Mouse (Mus musculus): Measurements from ENCODE around the gene St6galnac4. TPM values are rescaled to one million over a fixed set of nuclear protein-coding genes. Genes with fewer than 3 reads are reported as not detected.

The St6galnac4 gene
- polyA plus RNA-seq, 1 experiment from 2014 or later = 21.5 TPM

DNA sequence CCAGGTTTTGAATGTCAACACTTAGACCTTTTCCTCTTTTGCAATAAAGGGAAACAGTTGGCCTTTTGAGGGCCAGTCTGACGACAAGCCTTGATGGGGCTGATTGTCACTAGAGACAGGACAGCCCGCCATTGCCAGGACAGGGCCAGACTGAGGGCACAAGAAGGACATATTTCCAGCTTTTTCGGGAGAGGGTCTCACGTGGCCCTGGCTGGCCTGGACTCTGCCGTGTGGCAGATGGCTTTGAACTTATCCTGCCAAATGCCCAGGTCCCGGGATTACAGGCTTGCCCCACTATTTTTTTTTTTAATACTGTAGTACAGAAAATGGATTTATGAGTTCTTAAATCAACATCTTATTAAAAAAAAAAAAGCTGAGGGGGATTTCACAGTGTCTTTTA lies 4.4 kb downstream of the St6galnac4 start:
- Histone ChIP-seq H3K36me3 (peaks cover 9% of the 10 kb centered on the region; the same call in 1 of the 2 replicates), H3K27ac (no peak overlapping the region), H3K4me1 (peaks cover 13% of the 10 kb centered on the region; the same call in 1 of the 2 replicates), H3K27me3 (no peaks in the 10 kb centered on the region), H3K9me3 (replicated peaks) (no peaks in the 10 kb centered on the region), H3K9ac (no peak overlapping the region), H3K4me2 (replicated peaks) (no peak overlapping the region), H3K4me3 (no peak overlapping the region)
- no peak for ATAC-seq (ENCODE audit: low FRiP score)
- whole genome bisulfite sequencing = 81% methylated on average over 6 of the region's 6 CpGs

DNA sequence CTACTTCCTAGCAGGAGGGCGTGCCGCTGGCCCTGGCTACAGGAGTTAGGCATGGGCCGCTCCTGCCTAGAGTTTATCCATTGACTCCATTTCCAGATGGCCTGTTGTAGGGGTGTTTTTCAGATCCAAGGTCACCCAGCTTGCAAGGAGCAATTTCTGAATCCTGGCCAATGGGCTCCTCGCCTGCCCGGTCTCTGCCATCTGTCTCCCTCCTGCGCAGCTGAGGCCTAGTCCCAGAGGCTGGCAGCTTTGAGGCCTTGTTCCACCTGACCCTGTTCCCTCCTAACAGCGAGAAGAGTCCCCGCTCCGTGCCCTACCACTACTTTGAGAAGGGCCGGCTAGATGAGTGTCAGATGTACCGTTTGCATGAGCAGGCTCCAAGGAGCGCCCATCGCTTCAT lies 9.8 kb downstream of the St6galnac4 start:
- WGBS = 80% methylated on average over 13 of the region's 13 CpGs
- no peak overlapping the region for H3K27ac ChIP-seq
- no peaks in the 10 kb centered on the region for H3K9me3 ChIP-seq (replicated peaks)

DNA sequence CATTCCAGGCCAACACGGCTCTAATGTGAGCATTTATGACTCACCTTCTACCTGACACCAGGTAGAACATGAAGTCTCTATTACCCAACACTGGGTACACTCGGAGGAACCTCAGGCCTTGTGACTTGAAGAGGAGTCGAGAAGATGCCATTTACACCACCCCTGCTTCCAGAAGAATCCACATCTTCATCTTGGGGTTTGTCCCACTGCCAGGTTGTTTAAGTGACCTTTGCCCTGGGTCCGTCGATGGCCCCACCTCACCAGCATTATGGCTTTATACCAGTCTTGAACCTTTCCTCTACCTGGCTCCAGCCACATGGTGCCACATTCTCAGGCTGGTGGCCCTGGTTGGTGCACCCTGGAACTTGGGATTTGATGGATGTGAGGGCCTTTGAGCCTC lies 10.4 kb downstream of the St6galnac4 start:
- peaks cover 6% of the 10 kb centered on the region; the same call in 1 of the 2 replicates for H3K4me1 ChIP-seq
- H3K27me3 ChIP-seq = no peaks in the 10 kb centered on the region
- no peak overlapping the region for H3K4me3 ChIP-seq
- H3K36me3 ChIP-seq = peaks cover 14% of the 10 kb centered on the region; the same call in 1 of the 2 replicates
- no peak overlapping the region for H3K27ac ChIP-seq
- WGBS = 90% methylated on average over 5 of the region's 5 CpGs
- no peak for ATAC-seq (ENCODE audit: low FRiP score)
- H3K4me2 ChIP-seq (replicated peaks) = no peak overlapping the region
- H3K9ac ChIP-seq = no peak overlapping the region
- no peaks in the 10 kb centered on the region for H3K9me3 ChIP-seq (replicated peaks)

More for the DNA sequence above, 9.8 kb downstream of the St6galnac4 start:
- Histone ChIP-seq H3K36me3 (peaks cover 14% of the 10 kb centered on the region; the same call in 1 of the 2 replicates), H3K27me3 (no peaks in the 10 kb centered on the region), H3K4me1 (peaks cover 6% of the 10 kb centered on the region; the same call in 1 of the 2 replicates), H3K9ac (no peak overlapping the region), H3K4me3 (no peak overlapping the region), H3K4me2 (replicated peaks) (no peak overlapping the region)
- ATAC-seq (ENCODE audit: low FRiP score) = no peak

DNA sequence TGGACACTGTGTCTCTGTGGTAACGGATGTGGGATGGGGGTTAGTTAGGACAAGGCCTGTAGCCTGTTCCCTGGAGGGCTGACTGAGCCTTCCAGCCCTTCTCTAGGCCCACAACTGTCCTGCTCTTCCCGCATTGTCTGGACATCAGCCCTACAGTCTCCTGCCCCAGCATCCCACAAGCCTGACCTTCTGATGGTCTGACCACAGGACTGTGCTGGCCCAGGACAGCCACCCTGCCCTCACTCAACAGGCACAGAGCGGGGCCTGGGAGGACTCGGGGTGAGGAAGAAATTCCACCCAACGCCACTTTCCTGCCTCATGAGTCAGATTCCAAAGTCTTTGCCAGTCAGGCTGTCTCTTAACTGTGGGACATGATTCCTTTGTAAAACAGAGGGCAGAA lies 10.8 kb downstream of the St6galnac4 start:
- H3K4me2 ChIP-seq (replicated peaks) = no peak overlapping the region
- no peaks in the 10 kb centered on the region for H3K9me3 ChIP-seq (replicated peaks)
- H3K9ac ChIP-seq = peak overlapping the region; percentile 18; the same call in 1 of the 2 replicates
- H3K4me3 ChIP-seq = no peak overlapping the region
- H3K27ac ChIP-seq = no peak overlapping the region
- no peaks in the 10 kb centered on the region for H3K27me3 ChIP-seq
- 86% methylated on average over 5 of the region's 5 CpGs for WGBS
- peaks cover 14% of the 10 kb centered on the region; the same call in 1 of the 2 replicates for H3K36me3 ChIP-seq
- ATAC-seq (ENCODE audit: low FRiP score) = no peak
- H3K4me1 ChIP-seq = peaks cover 6% of the 10 kb centered on the region; the same call in 1 of the 2 replicates

DNA sequence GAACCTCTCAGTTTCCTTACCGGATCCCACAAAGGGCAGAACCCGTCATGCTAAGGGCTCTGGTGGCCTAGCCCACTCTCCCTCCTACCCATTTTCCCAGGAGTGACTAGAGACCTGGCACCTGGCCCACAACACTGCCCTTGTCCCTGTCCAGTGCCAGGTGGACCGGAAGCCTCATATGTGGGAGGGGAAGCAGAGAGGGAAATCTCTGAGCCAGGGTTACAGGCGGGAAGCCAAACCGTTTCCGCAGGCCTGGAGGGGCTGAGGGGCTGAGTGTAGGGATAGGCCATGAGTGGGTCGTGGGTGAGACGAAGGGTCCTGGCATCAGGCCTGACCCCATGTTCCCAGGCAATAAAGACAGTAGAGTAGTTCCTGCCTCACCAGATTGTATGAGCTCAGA lies 11.6 kb downstream of the St6galnac4 start:
- H3K4me1 ChIP-seq = peaks cover 6% of the 10 kb centered on the region; the same call in 1 of the 2 replicates
- no peak for ATAC-seq (ENCODE audit: low FRiP score)
- WGBS = 92% methylated on average over 8 of the region's 8 CpGs

DNA sequence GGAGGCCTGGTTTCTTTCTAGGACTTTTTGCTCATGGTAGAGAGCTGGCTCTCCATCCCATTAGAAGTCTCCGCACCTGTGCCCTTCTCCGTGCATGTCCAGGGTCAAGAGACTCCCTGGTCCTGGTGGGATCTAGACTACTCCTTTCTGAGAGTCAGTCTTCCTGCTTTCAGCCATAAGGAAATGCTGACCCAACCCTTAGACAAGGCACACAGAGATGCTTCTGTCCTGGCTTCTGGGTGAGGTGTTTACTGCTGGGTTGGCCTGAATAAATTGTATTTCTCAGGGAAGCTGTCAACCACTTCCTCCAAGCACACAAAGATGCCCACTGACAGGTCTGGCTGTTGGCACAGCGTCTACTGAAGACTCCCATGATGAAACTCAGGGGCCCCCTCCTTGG lies 12.5 kb downstream of the St6galnac4 start, which contains the start of gene St6galnac6:
St6galnac6 (plus strand) TSS at position 301 of the 400 bp plus-strand sequence.
- H3K4me3 ChIP-seq = no peak within 1 kb of the TSS
- H3K27ac ChIP-seq = no peak within 1 kb of the TSS
- 95% methylated on average over 3 of the region's 3 CpGs for WGBS
- no peaks in the 10 kb centered on the region for H3K27me3 ChIP-seq
- H3K36me3 ChIP-seq = peaks cover 12% of the 10 kb centered on the region; the same call in 1 of the 2 replicates
- H3K4me1 ChIP-seq = peaks cover 6% of the 10 kb centered on the region; the same call in 1 of the 2 replicates
- H3K9me3 ChIP-seq (replicated peaks) = no peaks in the 10 kb centered on the region
- no peak within 1 kb of the TSS for H3K4me2 ChIP-seq (replicated peaks)
- no peak within 1 kb of the TSS for H3K9ac ChIP-seq
- no peak for ATAC-seq (ENCODE audit: low FRiP score)

More for the DNA sequence above, 11.6 kb downstream of the St6galnac4 start:
- Histone ChIP-seq H3K9ac (no peak overlapping the region), H3K9me3 (replicated peaks) (no peaks in the 10 kb centered on the region), H3K36me3 (peaks cover 14% of the 10 kb centered on the region; the same call in 1 of the 2 replicates), H3K27ac (no peak overlapping the region), H3K4me3 (no peak overlapping the region), H3K27me3 (no peaks in the 10 kb centered on the region), H3K4me2 (replicated peaks) (no peak overlapping the region)

DNA sequence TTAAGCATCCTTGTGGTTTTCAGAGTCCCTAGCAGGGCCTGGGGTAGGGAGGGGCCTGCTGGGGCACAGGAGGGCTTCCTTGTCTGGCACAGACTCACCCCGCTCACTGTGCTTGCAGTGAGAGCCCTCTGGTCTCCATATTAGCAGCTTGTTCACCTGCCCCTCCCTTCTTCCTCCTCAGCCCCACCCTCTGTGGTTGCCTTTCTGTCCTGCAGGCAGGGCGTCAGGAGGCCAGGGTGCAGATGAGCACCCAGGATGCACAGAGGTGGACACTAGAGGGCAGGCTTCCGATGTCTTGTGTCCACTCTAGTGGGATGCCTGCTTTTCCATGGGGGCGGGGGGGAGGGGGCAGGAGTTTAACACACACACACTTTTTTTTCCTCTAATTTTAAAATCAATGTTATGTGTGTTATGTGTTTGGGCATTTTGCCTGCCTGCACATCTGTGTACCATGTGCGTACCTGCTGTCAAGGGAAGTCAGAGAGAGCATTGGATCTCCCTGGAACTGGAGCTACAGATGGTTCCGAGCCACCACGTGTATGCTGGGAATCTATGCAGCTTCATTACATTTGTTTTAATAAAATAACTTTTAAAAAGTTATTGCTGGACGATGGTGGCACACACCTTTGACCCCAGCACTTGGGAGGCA lies 14.6 kb downstream of the St6galnac4 start:
- Histone ChIP-seq H3K4me3 (no peak overlapping the region), H3K27me3 (0 out of 2 replicates have a peak, but pooled peaks cover 4% of the 10 kb centered on the region), H3K27ac (no peak overlapping the region), H3K36me3 (0 out of 2 replicates have a peak, but pooled peaks cover 5% of the 10 kb centered on the region), H3K4me1 (peaks cover 6% of the 10 kb centered on the region; the same call in 1 of the 2 replicates), H3K4me2 (replicated peaks) (no peak overlapping the region), H3K9ac (no peak overlapping the region), H3K9me3 (replicated peaks) (no peaks in the 10 kb centered on the region)
- ATAC-seq (ENCODE audit: low FRiP score) = no peak
- 44% methylated on average over 8 of the region's 8 CpGs for WGBS

DNA sequence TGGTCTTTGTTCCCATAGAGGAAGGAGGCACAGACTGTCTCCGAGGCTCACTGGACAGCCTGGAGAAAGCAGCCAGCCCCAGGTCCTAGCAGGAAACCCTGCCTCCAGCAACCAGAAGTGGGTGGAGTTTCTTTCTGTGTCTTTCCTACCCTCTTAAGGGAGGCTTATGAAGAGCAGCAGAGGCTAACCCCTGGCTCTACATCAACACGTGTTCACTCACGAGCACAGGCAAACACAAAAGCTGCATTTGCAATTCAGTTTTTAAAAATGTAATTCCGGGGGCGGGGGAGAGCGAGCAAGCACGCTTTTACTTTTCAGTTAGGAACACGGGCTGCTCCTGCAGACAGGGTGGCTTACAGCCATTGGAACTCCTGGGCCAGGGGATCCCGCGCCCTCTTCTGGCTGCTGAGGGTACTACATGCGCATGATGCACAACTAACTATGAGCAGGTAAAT lies 15.7 kb downstream of the St6galnac4 start:
- WGBS = under 1% methylated on average over 11 of the region's 11 CpGs
- no peak for ATAC-seq (ENCODE audit: low FRiP score)
- H3K4me3 ChIP-seq = 0 out of 2 replicates have a peak overlapping the region, but pooled peaks have one; percentile 8
- H3K27me3 ChIP-seq = 0 out of 2 replicates have a peak, but pooled peaks cover 5% of the 10 kb centered on the region
- H3K4me2 ChIP-seq (replicated peaks) = peak overlapping the region; percentile 37
- H3K36me3 ChIP-seq = 0 out of 2 replicates have a peak, but pooled peaks cover 2% of the 10 kb centered on the region
- H3K9ac ChIP-seq = no peak overlapping the region
- H3K4me1 ChIP-seq = peaks cover 15% of the 10 kb centered on the region; the same call in 1 of the 2 replicates
- H3K9me3 ChIP-seq (replicated peaks) = no peaks in the 10 kb centered on the region
- H3K27ac ChIP-seq = no peak overlapping the region

DNA sequence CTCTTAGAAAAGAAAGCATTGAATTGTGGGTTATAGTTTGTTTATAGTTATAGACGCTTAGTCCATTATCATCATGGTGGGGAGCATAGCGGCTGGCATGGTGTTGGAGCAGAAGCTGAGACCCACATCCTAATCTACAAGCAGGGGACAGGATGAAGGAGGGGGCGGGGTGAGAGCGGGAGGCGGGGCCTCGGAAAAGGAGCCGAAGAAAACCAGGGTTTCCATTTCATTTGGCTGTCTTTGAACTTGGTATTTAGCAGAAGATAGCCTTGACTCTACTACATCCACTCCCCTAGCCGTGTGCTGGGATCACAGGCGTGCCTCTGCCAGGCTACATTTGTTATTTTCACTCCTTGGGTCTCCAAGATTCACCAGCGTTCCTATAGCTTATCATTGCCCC lies 17.7 kb downstream of the St6galnac4 start:
- Histone ChIP-seq H3K4me3 (no peak overlapping the region), H3K9ac (no peak overlapping the region), H3K27ac (no peak overlapping the region), H3K4me2 (replicated peaks) (no peak overlapping the region), H3K27me3 (peaks cover 17% of the 10 kb centered on the region; the same call in 1 of the 2 replicates), H3K36me3 (no peaks in the 10 kb centered on the region), H3K9me3 (replicated peaks) (no peaks in the 10 kb centered on the region), H3K4me1 (peaks cover 26% of the 10 kb centered on the region)
- 50% methylated on average over 10 of the region's 10 CpGs for WGBS
- ATAC-seq (ENCODE audit: low FRiP score) = no peak

DNA sequence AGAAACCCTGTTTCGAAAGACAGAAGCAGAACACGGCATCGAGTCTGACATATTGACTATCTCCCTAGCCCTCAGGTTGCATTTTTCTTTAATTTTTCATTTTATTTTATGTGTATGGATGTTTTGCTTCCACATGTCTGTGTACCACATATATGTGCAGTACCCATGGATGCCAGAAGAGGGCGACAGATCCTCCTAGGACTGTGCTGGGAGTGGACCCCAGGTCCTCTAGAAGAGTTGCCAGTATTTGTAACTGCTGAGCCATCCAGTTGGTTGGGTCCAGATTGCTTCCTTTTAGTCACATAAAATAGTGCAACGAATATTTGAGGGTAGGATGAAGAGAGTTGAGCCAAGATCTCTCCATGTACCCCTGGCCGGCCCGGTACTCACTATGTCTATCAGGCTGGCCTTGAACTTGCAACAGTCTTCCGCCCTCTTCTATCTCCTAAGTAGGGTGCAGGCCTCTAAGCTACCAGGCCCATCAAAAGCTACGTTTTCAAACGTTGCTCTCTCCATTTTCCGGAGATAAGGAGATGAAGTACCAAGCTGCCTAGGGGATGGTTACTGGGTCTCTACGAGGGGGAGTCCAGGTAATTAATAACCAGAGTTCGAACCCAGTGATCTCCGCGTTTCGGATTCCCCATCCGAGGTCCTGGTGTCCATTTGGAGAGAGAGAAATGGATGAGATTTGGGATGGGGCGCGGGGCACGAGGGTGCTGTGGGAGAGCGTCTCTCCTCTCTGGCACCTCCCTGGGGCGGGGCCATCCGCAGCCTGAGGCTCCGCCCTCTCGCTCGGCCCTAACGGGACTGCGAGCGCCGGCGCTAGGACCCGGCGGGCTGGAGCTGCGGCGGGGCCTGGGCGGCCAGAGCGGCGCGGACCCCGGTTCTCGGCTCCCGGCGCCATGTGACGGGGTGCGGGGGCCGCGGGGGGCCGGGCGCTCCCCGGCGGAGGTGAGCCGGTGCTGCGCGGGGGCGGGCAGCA lies 19.6 kb downstream of the St6galnac4 start:
- Histone ChIP-seq H3K4me2 (replicated peaks) (peak overlapping the region; percentile 73), H3K36me3 (no peaks in the 10 kb centered on the region), H3K4me1 (peaks cover 32% of the 10 kb centered on the region), H3K4me3 (peak overlapping the region; percentile 59), H3K27me3 (peaks cover 17% of the 10 kb centered on the region; the same call in 1 of the 2 replicates), H3K9me3 (replicated peaks) (no peaks in the 10 kb centered on the region), H3K27ac (no peak overlapping the region), H3K9ac (peak overlapping the region; percentile 80)
- 11% methylated on average over 53 of the region's 55 CpGs for WGBS
- peak; percentile 67 for ATAC-seq (ENCODE audit: low FRiP score)

DNA sequence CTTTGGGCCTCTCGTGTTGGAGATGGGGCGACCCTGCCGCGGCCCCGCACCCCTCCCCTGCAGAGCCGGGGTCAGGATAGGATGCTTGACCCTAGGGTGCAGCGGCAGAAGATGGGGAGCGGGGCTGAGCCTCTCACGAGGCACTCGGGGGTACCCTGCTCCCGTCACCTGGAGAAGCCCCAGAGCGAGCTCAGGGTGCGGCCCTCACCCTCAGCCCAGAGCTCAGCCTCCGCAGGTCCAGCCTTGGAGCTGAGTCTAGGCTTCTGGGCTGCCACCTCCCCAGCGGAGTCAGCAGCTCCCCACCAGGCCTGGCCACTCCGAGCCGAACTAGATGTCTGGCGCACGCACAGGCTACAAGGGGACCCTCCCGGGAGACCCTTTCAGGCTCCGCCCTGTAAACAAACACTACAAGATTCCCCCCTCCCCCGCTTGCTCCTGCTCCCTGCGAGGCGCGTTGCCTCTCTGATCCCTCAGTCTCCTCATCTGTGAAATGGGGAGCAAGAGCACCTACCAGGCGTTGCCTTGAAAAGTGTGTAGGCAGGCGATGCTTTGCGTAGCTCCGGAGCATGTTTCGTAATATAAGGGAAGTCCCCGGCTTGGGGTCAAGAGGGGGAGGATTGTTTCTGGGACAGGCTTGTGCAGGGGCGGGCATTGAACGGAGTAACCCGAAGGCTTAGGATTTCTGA lies 20.5 kb downstream of the St6galnac4 start:
- ATAC-seq (ENCODE audit: low FRiP score) = no peak; the same call in 1 of the 2 replicates
- peak overlapping the region; percentile 73 for H3K4me2 ChIP-seq (replicated peaks)
- H3K4me3 ChIP-seq = peak overlapping the region; percentile 59
- peaks cover 29% of the 10 kb centered on the region for H3K4me1 ChIP-seq
- no peaks in the 10 kb centered on the region for H3K36me3 ChIP-seq
- H3K9me3 ChIP-seq (replicated peaks) = no peaks in the 10 kb centered on the region
- H3K27me3 ChIP-seq = peaks cover 17% of the 10 kb centered on the region; the same call in 1 of the 2 replicates
- H3K27ac ChIP-seq = no peak overlapping the region
- H3K9ac ChIP-seq = peak overlapping the region; percentile 80
- WGBS = 5% methylated on average over 34 of the region's 34 CpGs

All from hindbrain, embryonic 12.5 days (tissue).